Mouse (Mus musculus) effector memory CD4-positive, alpha-beta T cell, adult 7 months (primary cell): ENCODE results near the gene Itpripl2. TPM values are rescaled to one million over a fixed set of nuclear protein-coding genes. Genes with fewer than 3 reads are reported as not detected.

Experiments used
- polyA plus RNA-seq: library from polyadenylated mRNA; unstranded; fragments of 100-300 nt; shearing (Covaris generic); gene quantifications from one replicate; pipeline ENCODE4 v1.2.1, GENCODE M21; 2017

Gene Itpripl2
- 0.80 TPM for polyA plus RNA-seq

DNA sequence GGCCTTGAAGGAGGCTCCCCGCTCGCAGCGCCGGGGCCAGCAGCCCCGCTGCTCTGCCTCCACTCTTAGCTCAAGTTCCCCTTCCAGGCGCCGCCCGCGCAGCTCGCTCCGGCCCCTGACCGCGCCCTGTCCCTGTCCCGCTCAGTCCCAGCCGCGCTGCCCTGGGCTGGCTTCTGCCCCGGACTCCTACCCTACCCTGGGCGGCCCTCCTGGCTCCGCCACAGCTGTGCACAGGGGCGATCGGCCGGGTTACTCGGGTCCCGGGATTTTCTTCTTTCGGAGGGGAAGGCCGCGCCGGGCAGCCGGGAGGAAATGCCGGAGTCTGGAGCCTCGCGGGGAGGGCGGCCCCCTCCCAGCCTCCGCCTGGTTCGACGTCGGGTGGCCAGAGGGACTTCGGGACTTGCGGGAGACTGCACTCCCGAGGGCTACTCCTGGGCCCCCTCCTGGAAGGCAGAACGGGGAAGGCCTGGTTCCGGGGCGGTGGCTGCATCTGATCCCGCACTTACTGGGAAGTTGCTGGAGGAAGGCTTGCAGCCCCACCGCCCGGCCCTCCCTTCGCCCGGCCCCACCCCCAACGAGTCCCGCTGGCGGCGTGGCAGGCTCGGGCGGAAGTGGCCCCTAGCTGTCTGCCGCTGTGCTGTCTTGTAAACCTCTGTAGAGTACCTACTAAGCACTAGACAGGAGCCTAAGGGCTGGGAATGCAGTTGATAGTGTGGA, at the start of gene Itpripl2:
Itpripl2 (minus strand) TSS at position 545 of the 717 bp plus-strand sequence.

DNA sequence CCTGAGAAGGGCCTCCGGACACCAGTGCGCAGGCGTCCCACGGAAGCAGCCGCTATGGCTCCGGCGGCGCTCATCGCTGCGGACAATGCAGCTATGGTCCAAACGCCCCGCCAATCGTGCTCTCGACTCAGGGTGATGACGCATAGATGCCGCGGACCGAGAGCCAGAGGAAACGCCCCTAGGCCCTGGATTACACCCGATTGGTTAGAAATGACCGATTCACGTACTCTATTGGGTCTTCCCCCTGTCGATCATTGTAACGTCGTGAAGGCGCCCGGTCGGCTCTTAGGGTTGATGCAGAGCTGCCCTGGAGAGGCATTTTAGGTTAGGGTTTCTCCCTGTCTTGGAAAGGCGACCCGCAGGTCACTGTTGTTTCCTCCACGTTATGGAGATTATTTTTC, 41.4 kb upstream of the Itpripl2 start, which contains the start of gene Coq7:
Coq7 (minus strand) TSS at position 179 of the 401 bp plus-strand sequence.

GRCm38 (mm10) chr7:118448134-118448967, 43.4 kb downstream of the Itpripl2 start, which contains the start of gene Syt17:
Gene Syt17 (minus strand): TSS chr7:118448222.

Other genes starting within 250 kb of the Itpripl2 start
- 48.8 TPM for gene Smg1, start 248.3 kb downstream of the Itpripl2 start, polyA plus RNA-seq
- gene Syt17, start 43.8 kb downstream of the Itpripl2 start, polyA plus RNA-seq = not detected
- gene Coq7, start 41.4 kb upstream of the Itpripl2 start, polyA plus RNA-seq = 4.7 TPM
- gene Tmc7, start 92.8 kb upstream of the Itpripl2 start, polyA plus RNA-seq = 0.63 TPM
- 0.96 TPM for gene Tmc5, start 105.3 kb upstream of the Itpripl2 start, polyA plus RNA-seq
- gene Gde1, start 213.8 kb upstream of the Itpripl2 start, polyA plus RNA-seq = 40.4 TPM
- gene Ccp110, start 220.6 kb upstream of the Itpripl2 start, polyA plus RNA-seq = 5.8 TPM
- 70.1 TPM for gene Vps35l, start 248.3 kb upstream of the Itpripl2 start, polyA plus RNA-seq